Mouse (Mus musculus): ENCODE measurements around the gene Eif2ak2. TPM values are rescaled to one million over a fixed set of nuclear protein-coding genes. Genes with fewer than 3 reads are reported as not detected.

The Eif2ak2 gene
- polyA plus RNA-seq (2012; rRNA removed; ENCODE audit: low replicate concordance): 5.3 and 10.6 TPM in 2 replicates

GRCm38 (mm10) chr17:78882401-78883112, at the start of gene Eif2ak2:
TSS of gene Eif2ak2 (minus strand) at chr17:78882573.

GRCm38 (mm10) chr17:78916369-78916813, 34.0 kb upstream of the Eif2ak2 start, which contains the start of gene Cebpzos:
TSS of gene Cebpzos (plus strand) at chr17:78916500.

GRCm38 (mm10) chr17:78906892-78907291, 24.5 kb upstream of the Eif2ak2 start, which contains the start of gene Sult6b1:
TSS of gene Sult6b1 (minus strand) at chr17:78906992.

GRCm38 (mm10) chr17:78834856-78835835, 47.2 kb downstream of the Eif2ak2 start, which contains the start of the genes Heatr5b and Gpatch11:
TSS of gene Heatr5b (minus strand) at chr17:78835364.
TSS of gene Gpatch11 (plus strand) at chr17:78835567.

Other genes with a start within 250 kb of the Eif2ak2 start
- gene Strn, start 145.4 kb downstream of the Eif2ak2 start, polyA plus RNA-seq (2012; rRNA removed; ENCODE audit: low replicate concordance): 11.0 TPM in 2 replicates
- 30.4 and 39.0 TPM in 2 replicates for gene Heatr5b, start 47.2 kb downstream of the Eif2ak2 start, polyA plus RNA-seq (2012; rRNA removed; ENCODE audit: low replicate concordance)
- gene Gpatch11, start 47.0 kb downstream of the Eif2ak2 start, polyA plus RNA-seq (2012; rRNA removed; ENCODE audit: low replicate concordance): 11.5 and 18.3 TPM in 2 replicates
- gene Sult6b1, start 24.4 kb upstream of the Eif2ak2 start, polyA plus RNA-seq (2012; rRNA removed; ENCODE audit: low replicate concordance): not detected in 2 replicates
- gene Cebpzos, start 33.9 kb upstream of the Eif2ak2 start, polyA plus RNA-seq (2012; rRNA removed; ENCODE audit: low replicate concordance): 8.6 and 9.7 TPM in 2 replicates
- gene Cebpz, start 54.5 kb upstream of the Eif2ak2 start, polyA plus RNA-seq (2012; rRNA removed; ENCODE audit: low replicate concordance): 3.5 and 8.7 TPM in 2 replicates
- gene Ndufaf7, start 54.6 kb upstream of the Eif2ak2 start, polyA plus RNA-seq (2012; rRNA removed; ENCODE audit: low replicate concordance): 13.1 and 16.1 TPM in 2 replicates
- 15.5 and 22.3 TPM in 2 replicates for gene Prkd3, start 138.2 kb upstream of the Eif2ak2 start, polyA plus RNA-seq (2012; rRNA removed; ENCODE audit: low replicate concordance)
- gene Qpct, start 169.3 kb upstream of the Eif2ak2 start, polyA plus RNA-seq (2012; rRNA removed; ENCODE audit: low replicate concordance): 14.2 and 28.0 TPM in 2 replicates

Data from subcutaneous adipose tissue, adult 2 months (tissue).